Mouse (Mus musculus): ENCODE measurements around the gene Piezo1. TPM values are rescaled to one million over a fixed set of nuclear protein-coding genes. Genes with fewer than 3 reads are reported as not detected.
A peak's percentile ranks its signal among the peaks of the same experiment; 100 is the strongest.

Piezo1 gene
- polyA plus RNA-seq, 1 experiment, result 32.1 TPM

GRCm38 (mm10) chr8:122437708-122438331 lies 113.3 kb downstream of the Piezo1 start:
- Histone ChIP-seq H3K4me1 (ENCODE audit: control insufficient read depth, insufficient read depth, low read length) (peaks cover 26% of the 10 kb centered on the region), H3K4me3 (ENCODE audit: insufficient read depth, low read length) (no peak overlapping the region), H3K27ac (ENCODE audit: insufficient read depth, low read depth, low read length) (peak overlapping the region; percentile 36)
- TF ChIP-seq POLR2A (IDR thresholded peaks at IDR 0.05; ENCODE audit: borderline replicate concordance, low read depth, low read length), result no peak
- no peak for TF ChIP-seq CTCF (IDR thresholded peaks at IDR 0.05; ENCODE audit: low read depth, low read length)

GRCm38 (mm10) chr8:122436586-122437125 lies 114.5 kb downstream of the Piezo1 start:
- peaks cover 23% of the 10 kb centered on the region for H3K4me1 ChIP-seq (ENCODE audit: control insufficient read depth, insufficient read depth, low read length)
- H3K4me3 ChIP-seq (ENCODE audit: insufficient read depth, low read length), result no peak overlapping the region
- TF ChIP-seq CTCF (IDR thresholded peaks at IDR 0.05; ENCODE audit: low read depth, low read length), result no peak
- TF ChIP-seq POLR2A (IDR thresholded peaks at IDR 0.05; ENCODE audit: borderline replicate concordance, low read depth, low read length), result no peak
- H3K27ac ChIP-seq (ENCODE audit: insufficient read depth, low read depth, low read length), result no peak overlapping the region

- Histone ChIP-seq H3K4me1 (ENCODE audit: control insufficient read depth, insufficient read depth, low read length) (peaks cover 25% of the 10 kb centered on the region), H3K4me3 (ENCODE audit: insufficient read depth, low read length) (no peak overlapping the region), H3K27ac (ENCODE audit: insufficient read depth, low read depth, low read length) (no peak overlapping the region)
- no peak for TF ChIP-seq CTCF (IDR thresholded peaks at IDR 0.05; ENCODE audit: low read depth, low read length)
- TF ChIP-seq POLR2A (IDR thresholded peaks at IDR 0.05; ENCODE audit: borderline replicate concordance, low read depth, low read length), result no peak
Measured at GRCm38 (mm10) chr8:122436146-122436545, 115.0 kb downstream of the Piezo1 start.

- no peak overlapping the region for H3K27ac ChIP-seq (ENCODE audit: insufficient read depth, low read depth, low read length)
- peaks cover 31% of the 10 kb centered on the region for H3K4me1 ChIP-seq (ENCODE audit: control insufficient read depth, insufficient read depth, low read length)
- H3K4me3 ChIP-seq (ENCODE audit: insufficient read depth, low read length), result no peak overlapping the region
- TF ChIP-seq POLR2A (IDR thresholded peaks at IDR 0.05; ENCODE audit: borderline replicate concordance, low read depth, low read length) (no peak), CTCF (IDR thresholded peaks at IDR 0.05; ENCODE audit: low read depth, low read length) (peak; percentile 60)
Measured at GRCm38 (mm10) chr8:122435375-122435774, 115.8 kb downstream of the Piezo1 start.

GRCm38 (mm10) chr8:122433269-122433905 lies 117.7 kb downstream of the Piezo1 start:
- peak overlapping the region; percentile 89 for H3K4me3 ChIP-seq (ENCODE audit: insufficient read depth, low read length)
- peak overlapping the region; percentile 97 for H3K27ac ChIP-seq (ENCODE audit: insufficient read depth, low read depth, low read length)
- H3K4me1 ChIP-seq (ENCODE audit: control insufficient read depth, insufficient read depth, low read length), result peaks cover 30% of the 10 kb centered on the region
- TF ChIP-seq POLR2A (IDR thresholded peaks at IDR 0.05; ENCODE audit: borderline replicate concordance, low read depth, low read length) (no peak), CTCF (IDR thresholded peaks at IDR 0.05; ENCODE audit: low read depth, low read length) (no peak)

- peaks cover 25% of the 10 kb centered on the region for H3K4me1 ChIP-seq (ENCODE audit: control insufficient read depth, insufficient read depth, low read length)
- TF ChIP-seq POLR2A (IDR thresholded peaks at IDR 0.05; ENCODE audit: borderline replicate concordance, low read depth, low read length) (no peak), CTCF (IDR thresholded peaks at IDR 0.05; ENCODE audit: low read depth, low read length) (no peak)
- H3K27ac ChIP-seq (ENCODE audit: insufficient read depth, low read depth, low read length), result peak within 1 kb of the TSS; percentile 97
Measured at GRCm38 (mm10) chr8:122432443-122433268, 118.5 kb downstream of the Piezo1 start, which contains the start of gene Cyba. TSS of gene Cyba (minus strand) at chr8:122432930.

More at GRCm38 (mm10) chr8:122432443-122433268, 118.5 kb downstream of the Piezo1 start, which contains the start of gene Cyba:
- H3K4me3 ChIP-seq (ENCODE audit: insufficient read depth, low read length), result peak within 1 kb of the TSS; percentile 89

Other genes with a start within 250 kb of the Piezo1 start
- not detected in 2 replicates for gene Trhr2, start 190.6 kb downstream of the Piezo1 start, polyA plus RNA-seq (2012; ENCODE audit: insufficient read depth, insufficient read length, missing spikeins)
- gene Zc3h18, start 174.7 kb downstream of the Piezo1 start, polyA plus RNA-seq (2012; ENCODE audit: insufficient read depth, insufficient read length, missing spikeins), result 35.2 and 35.3 TPM in 2 replicates
- gene Il17c, start 129.3 kb downstream of the Piezo1 start, polyA plus RNA-seq (2012; ENCODE audit: insufficient read depth, insufficient read length, missing spikeins), result not detected in 2 replicates
- gene Cyba, start 118.4 kb downstream of the Piezo1 start, polyA plus RNA-seq (2012; ENCODE audit: insufficient read depth, insufficient read length, missing spikeins), result 973 and 1,035 TPM in 2 replicates
- gene Mvd, start 107.9 kb downstream of the Piezo1 start, polyA plus RNA-seq (2012; ENCODE audit: insufficient read depth, insufficient read length, missing spikeins), result 9.6 and 12.3 TPM in 2 replicates
- not detected in 2 replicates for gene Snai3, start 90.6 kb downstream of the Piezo1 start, polyA plus RNA-seq (2012; ENCODE audit: insufficient read depth, insufficient read length, missing spikeins)
- gene Rnf166, start 75.3 kb downstream of the Piezo1 start, polyA plus RNA-seq (2012; ENCODE audit: insufficient read depth, insufficient read length, missing spikeins), result 62.2 and 68.2 TPM in 2 replicates
- gene Ctu2, start 75.2 kb downstream of the Piezo1 start, polyA plus RNA-seq (2012; ENCODE audit: insufficient read depth, insufficient read length, missing spikeins), result 21.4 and 24.8 TPM in 2 replicates
- 18.5 and 22.9 TPM in 2 replicates for gene Cdt1, start 16.7 kb upstream of the Piezo1 start, polyA plus RNA-seq (2012; ENCODE audit: insufficient read depth, insufficient read length, missing spikeins)
- 187 and 203 TPM in 2 replicates for gene Aprt, start 25.6 kb upstream of the Piezo1 start, polyA plus RNA-seq (2012; ENCODE audit: insufficient read depth, insufficient read length, missing spikeins)
- gene Galns, start 60.1 kb upstream of the Piezo1 start, polyA plus RNA-seq (2012; ENCODE audit: insufficient read depth, insufficient read length, missing spikeins), result 32.8 and 36.7 TPM in 2 replicates
- 55.0 and 59.6 TPM in 2 replicates for gene Trappc2l, start 60.3 kb upstream of the Piezo1 start, polyA plus RNA-seq (2012; ENCODE audit: insufficient read depth, insufficient read length, missing spikeins)
- not detected in 2 replicates for gene Pabpn1l, start 71.4 kb upstream of the Piezo1 start, polyA plus RNA-seq (2012; ENCODE audit: insufficient read depth, insufficient read length, missing spikeins)
- 0.95 and 2.0 TPM in 2 replicates for gene Cbfa2t3, start 147.8 kb upstream of the Piezo1 start, polyA plus RNA-seq (2012; ENCODE audit: insufficient read depth, insufficient read length, missing spikeins)
- 6.5 and 7.4 TPM in 2 replicates for gene Acsf3, start 224.2 kb upstream of the Piezo1 start, polyA plus RNA-seq (2012; ENCODE audit: insufficient read depth, insufficient read length, missing spikeins)

All from bone marrow macrophage, adult 2 months (primary cell).